9 mouse cellular contexts compared by ENCODE assay signal in genomic region chr14:29980447-29981205, GRCm38 (mm10). TPM values are rescaled to one million over a fixed set of nuclear protein-coding genes. Genes with fewer than 3 reads are reported as not detected.
A peak's percentile ranks its signal among the peaks of the same experiment; 100 is the strongest.
DNase-seq lines count a peak whose midpoint lies in the region; ATAC-seq and TF ChIP-seq lines count a peak whose summit lies in the region.
"Had no signal": no experiment of that assay in that cellular context is flagged by ENCODE, and none has a peak within 500 bp of the region (broad histone marks: within the 10 kb centered on the region; RNA-seq: fewer than 3 reads in every experiment).

No protein-coding gene starts in this region.

- H3K4me3 ChIP-seq in kidney, adult 2 months (ENCODE audit: insufficient read depth, low read depth, low read length), result no peak overlapping the region
- H3K4me3 ChIP-seq in kidney, embryonic 16.5 days (ENCODE audit: low read length), result no peak overlapping the region
- no peak overlapping the region for H3K4me3 ChIP-seq in E14TG2a.4 (replicated peaks; ENCODE audit: low read length)
- H3K4me3 ChIP-seq in hindbrain, embryonic 16.5 days (ENCODE audit: low read length), result no peak overlapping the region

- TF ChIP-seq CTCF in kidney, adult 2 months (conservative IDR thresholded peaks at IDR 0.05; ENCODE audit: insufficient read depth, insufficient read length, low read depth, low read length), result peak; percentile 63
- peak; percentile 40 for TF ChIP-seq CTCF in E14TG2a.4 (conservative IDR thresholded peaks at IDR 0.05; ENCODE audit: low read length)
- TF ChIP-seq CTCF in brain, embryonic 14.5 days (IDR thresholded peaks at IDR 0.05; ENCODE audit: borderline replicate concordance, extremely low read depth, insufficient read depth, insufficient read length), result peak; percentile 22; the same call in 1 of the 2 replicates

- WGBS in kidney, adult 2 months, result 91% methylated on average over 10 of the region's 10 CpGs
- 96% methylated on average over 10 of the region's 10 CpGs for WGBS in kidney, embryonic 16.5 days
- 95% methylated on average over 10 of the region's 10 CpGs for WGBS in hindbrain, embryonic 16.5 days

- peaks cover 4% of the 10 kb centered on the region; the same call in 1 of the 2 replicates for H3K36me3 ChIP-seq in kidney, adult 2 months (ENCODE audit: control insufficient read depth, insufficient read depth, low read length)
- H3K36me3 ChIP-seq in kidney, embryonic 16.5 days (ENCODE audit: insufficient read depth, low read length), result peaks cover 56% of the 10 kb centered on the region
- peaks cover 58% of the 10 kb centered on the region for H3K36me3 ChIP-seq in E14TG2a.4 (ENCODE audit: insufficient read depth, low read length)
- H3K36me3 ChIP-seq in hindbrain, embryonic 16.5 days (ENCODE audit: control insufficient read depth, insufficient read depth, low read length), result peaks cover 45% of the 10 kb centered on the region

- peak; percentile 63 for DNase-seq in kidney, adult 2 months
- DNase-seq in brain, embryonic 14.5 days (ENCODE audit: low read depth), result no peak
- DNase-seq in layer of hippocampus, adult 11-12 months (ENCODE audit: low spot score), result no peak
- DNase-seq in layer of hippocampus, postnatal 10 days (ENCODE audit: low spot score in 2 of 2), result no peak

- H3K4me1 ChIP-seq in kidney, adult 2 months (ENCODE audit: control insufficient read depth, insufficient read depth, low read length), result peaks cover 2% of the 10 kb centered on the region; the same call in 1 of the 2 replicates
- H3K4me1 ChIP-seq in kidney, embryonic 16.5 days (ENCODE audit: insufficient read depth, low read length), result peaks cover 10% of the 10 kb centered on the region
- H3K4me1 ChIP-seq in E14TG2a.4 (replicated peaks; ENCODE audit: low read depth, low read length), result peaks cover 28% of the 10 kb centered on the region
- peaks cover 10% of the 10 kb centered on the region for H3K4me1 ChIP-seq in hindbrain, embryonic 16.5 days (ENCODE audit: control insufficient read depth, insufficient read depth, low read depth, low read length)

- ATAC-seq in kidney, embryonic 16.5 days (ENCODE audit: low FRiP score, low TSS enrichment), result no peak
- ATAC-seq in megakaryocyte progenitor cell, adult 5-6 weeks (replicated peaks; ENCODE audit: poor library complexity), result peak; percentile 62
- ATAC-seq in hindbrain, embryonic 16.5 days, result no peak

- H3K27ac ChIP-seq in kidney, adult 2 months (ENCODE audit: insufficient read depth, low read depth, low read length), result no peak overlapping the region
- no peak overlapping the region for H3K27ac ChIP-seq in kidney, embryonic 16.5 days (ENCODE audit: low read length)
- no peak overlapping the region for H3K27ac ChIP-seq in hindbrain, embryonic 16.5 days (ENCODE audit: low read depth, low read length)
- H3K27ac ChIP-seq: hindbrain, embryonic 15.5 days had no signal

- H3K9me3 ChIP-seq in kidney, embryonic 16.5 days (ENCODE audit: low read length), result peaks cover 7% of the 10 kb centered on the region; the same call in 1 of the 2 replicates
- no peaks in the 10 kb centered on the region for H3K9me3 ChIP-seq in E14TG2a.4 (ENCODE audit: low read length)
- H3K9me3 ChIP-seq in hindbrain, embryonic 16.5 days (ENCODE audit: control insufficient read depth, low read length), result no peaks in the 10 kb centered on the region; the same call in 1 of the 2 replicates
- H3K9me3 ChIP-seq: hindbrain, embryonic 15.5 days had no signal

- H3K9ac ChIP-seq in kidney, embryonic 16.5 days (replicated peaks; ENCODE audit: low read length), result no peak overlapping the region
- H3K9ac ChIP-seq in hindbrain, embryonic 16.5 days (ENCODE audit: low read depth, low read length), result no peak overlapping the region
- H3K9ac ChIP-seq: hindbrain, embryonic 15.5 days had no signal

- no peak overlapping the region for H3K4me2 ChIP-seq in kidney, embryonic 16.5 days (replicated peaks; ENCODE audit: low read depth, low read length)
- no peak overlapping the region for H3K4me2 ChIP-seq in hindbrain, embryonic 16.5 days (ENCODE audit: low read length)

- no peak for TF ChIP-seq POLR2A in kidney, adult 2 months (IDR thresholded peaks at IDR 0.05; ENCODE audit: low read depth, low read length)
- TF ChIP-seq POLR2A in brain, embryonic 14.5 days (IDR thresholded peaks at IDR 0.05; ENCODE audit: borderline replicate concordance, extremely low read depth, insufficient read depth, insufficient read length, poor library complexity, severe bottlenecking), result no peak

- H3K27me3 ChIP-seq in kidney, adult 2 months (replicated peaks; ENCODE audit: control insufficient read depth, insufficient read depth, low read length), result no peaks in the 10 kb centered on the region
- H3K27me3 ChIP-seq in kidney, embryonic 16.5 days (ENCODE audit: insufficient read depth, low read length), result no peaks in the 10 kb centered on the region
- no peaks in the 10 kb centered on the region for H3K27me3 ChIP-seq in E14TG2a.4 (ENCODE audit: insufficient read depth, low read length)
- no peaks in the 10 kb centered on the region for H3K27me3 ChIP-seq in hindbrain, embryonic 16.5 days (replicated peaks; ENCODE audit: control insufficient read depth, insufficient read depth, low read length)
- H3K27me3 ChIP-seq: hindbrain, embryonic 15.5 days had no signal

RNA-seq across cellular contexts. Expression of gene Actr8, which starts 2.5 kb away (rescaled TPM):
- 20.1 and 22.2 TPM in 2 replicates for polyA plus RNA-seq in kidney, adult 2 months (2012; rRNA removed)
- polyA plus RNA-seq in kidney, embryonic 16.5 days (2015; fragmentation: Nextera tagmentation; extraction: Ambion mirVana), result 75.5 and 83.8 TPM in 2 replicates
- 49.4 and 59.5 TPM in 2 replicates for polyA plus RNA-seq in brain, embryonic 14.5 days (2012; rRNA removed)
- total RNA-seq in megakaryocyte progenitor cell, adult 5-6 weeks (2015), result 16.3 and 20.1 TPM in 2 replicates
- total RNA-seq in megakaryocyte progenitor cell, adult 5-6 weeks (2017), result 27.9 and 29.7 TPM in 2 replicates
- polyA plus RNA-seq in hindbrain, embryonic 16.5 days (2015; fragmentation: Nextera tagmentation; extraction: Ambion mirVana), result 69.9 and 73.8 TPM in 2 replicates
- 10 to 100 TPM; 67.3 to 71.7 TPM for total RNA-seq in layer of hippocampus, postnatal 10 days (2021)

RNA-seq across cellular contexts. Expression of gene Selenok, which starts 12.5 kb away (rescaled TPM):
- 49.4 and 68.3 TPM in 2 replicates for polyA plus RNA-seq in kidney, adult 2 months (2012; rRNA removed)
- 260 and 268 TPM in 2 replicates for polyA plus RNA-seq in kidney, embryonic 16.5 days (2015; fragmentation: Nextera tagmentation; extraction: Ambion mirVana)
- polyA plus RNA-seq in brain, embryonic 14.5 days (2012; rRNA removed), result 150 and 158 TPM in 2 replicates
- total RNA-seq in megakaryocyte progenitor cell, adult 5-6 weeks (2015), result 80.1 and 88.6 TPM in 2 replicates
- total RNA-seq in megakaryocyte progenitor cell, adult 5-6 weeks (2017), result 217 and 228 TPM in 2 replicates
- polyA plus RNA-seq in hindbrain, embryonic 16.5 days (2015; fragmentation: Nextera tagmentation; extraction: Ambion mirVana), result 371 and 398 TPM in 2 replicates
- total RNA-seq in layer of hippocampus, postnatal 10 days (2021), result 100 to 1,000 TPM; 129 to 141 TPM

RNA-seq across cellular contexts. Expression of gene Il17rb, which starts 28.1 kb away (rescaled TPM):
- 6.7 and 7.3 TPM in 2 replicates for polyA plus RNA-seq in kidney, adult 2 months (2012; rRNA removed)
- 0.79 and 1.0 TPM in 2 replicates for polyA plus RNA-seq in kidney, embryonic 16.5 days (2015; fragmentation: Nextera tagmentation; extraction: Ambion mirVana)
- 0.43 and 0.60 TPM in 2 replicates for polyA plus RNA-seq in brain, embryonic 14.5 days (2012; rRNA removed)
- total RNA-seq in megakaryocyte progenitor cell, adult 5-6 weeks (2015), result 7.1 and 8.0 TPM in 2 replicates
- total RNA-seq in megakaryocyte progenitor cell, adult 5-6 weeks (2017), result 3.5 and 3.9 TPM in 2 replicates
- 1.7 and 1.8 TPM in 2 replicates for polyA plus RNA-seq in hindbrain, embryonic 16.5 days (2015; fragmentation: Nextera tagmentation; extraction: Ambion mirVana)
- total RNA-seq in layer of hippocampus, postnatal 10 days (2021), result under 1 TPM; 0.42 to 0.75 TPM

RNA-seq across cellular contexts. Expression of gene Chdh, which starts 28.2 kb away (rescaled TPM):
- 112 and 135 TPM in 2 replicates for polyA plus RNA-seq in kidney, adult 2 months (2012; rRNA removed)
- polyA plus RNA-seq in kidney, embryonic 16.5 days (2015; fragmentation: Nextera tagmentation; extraction: Ambion mirVana), result 2.5 and 2.7 TPM in 2 replicates
- polyA plus RNA-seq in brain, embryonic 14.5 days (2012; rRNA removed), result 0.26 and 0.51 TPM in 2 replicates
- 84.2 and 84.7 TPM in 2 replicates for total RNA-seq in megakaryocyte progenitor cell, adult 5-6 weeks (2015)
- total RNA-seq in megakaryocyte progenitor cell, adult 5-6 weeks (2017), result 81.5 and 84.5 TPM in 2 replicates
- polyA plus RNA-seq in hindbrain, embryonic 16.5 days (2015; fragmentation: Nextera tagmentation; extraction: Ambion mirVana), result 0.36 and 0.51 TPM in 2 replicates
- under 1 TPM; 0.40 to 0.80 TPM for total RNA-seq in layer of hippocampus, postnatal 10 days (2021)
